Mouse (Mus musculus): ENCODE measurements around the gene Stpg2. TPM values are rescaled to one million over a fixed set of nuclear protein-coding genes. Genes with fewer than 3 reads are reported as not detected.
A peak's percentile ranks its signal among the peaks of the same experiment; 100 is the strongest.
"Not testable (repeated sequence)": the region's sequence is repeated elsewhere in the genome, so short reads cannot be mapped to it uniquely, and the experiment has no call there.

Gene Stpg2
- polyA plus RNA-seq, 1 experiment from 2014 or later = not detected

DNA sequence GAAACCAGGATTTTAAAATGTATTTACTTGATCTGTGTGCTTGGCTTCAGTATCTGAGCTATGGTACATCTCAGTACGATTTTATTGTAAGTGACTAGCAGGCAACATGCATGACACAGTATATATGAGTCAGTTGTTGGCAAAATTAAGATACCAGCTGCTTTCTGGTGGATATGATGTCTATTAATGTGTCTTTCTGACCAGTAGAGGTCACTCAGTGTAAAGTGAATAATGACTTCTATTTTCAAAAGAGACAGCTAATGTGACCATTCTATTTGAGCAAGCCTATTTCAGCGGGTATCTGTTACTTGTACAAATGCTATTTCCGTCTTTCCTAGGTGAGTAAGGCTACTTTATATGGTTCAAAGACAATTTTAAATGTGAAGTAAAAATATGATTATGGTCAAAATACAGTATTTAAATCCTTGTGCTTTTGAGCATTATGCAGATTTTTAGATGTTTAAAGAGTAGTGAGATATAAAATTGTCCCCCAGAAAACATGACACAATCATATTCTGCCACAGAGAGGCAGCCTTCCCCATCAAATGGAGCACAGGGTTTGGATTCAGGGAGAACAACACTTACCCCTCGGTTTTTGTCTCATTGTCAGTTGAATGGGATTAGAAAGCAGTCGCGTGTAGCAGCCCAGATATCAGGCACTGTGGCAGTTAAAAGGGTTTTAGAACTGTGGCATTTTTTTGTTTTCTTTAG lies 303.9 kb downstream of the Stpg2 start:
- H3K4me1 ChIP-seq = no peaks in the 10 kb centered on the region
- peak; percentile 86 for ATAC-seq (ENCODE audit: low FRiP score)
- WGBS = 37% methylated on average over 6 of the region's 6 CpGs
- H3K9ac ChIP-seq = no peak overlapping the region
- H3K9me3 ChIP-seq (replicated peaks) = no peaks in the 10 kb centered on the region
- H3K4me2 ChIP-seq (replicated peaks) = no peak overlapping the region
- no peak overlapping the region for H3K4me3 ChIP-seq
- no peaks in the 10 kb centered on the region for H3K27me3 ChIP-seq
- no peaks in the 10 kb centered on the region for H3K36me3 ChIP-seq
- no peak overlapping the region for H3K27ac ChIP-seq

DNA sequence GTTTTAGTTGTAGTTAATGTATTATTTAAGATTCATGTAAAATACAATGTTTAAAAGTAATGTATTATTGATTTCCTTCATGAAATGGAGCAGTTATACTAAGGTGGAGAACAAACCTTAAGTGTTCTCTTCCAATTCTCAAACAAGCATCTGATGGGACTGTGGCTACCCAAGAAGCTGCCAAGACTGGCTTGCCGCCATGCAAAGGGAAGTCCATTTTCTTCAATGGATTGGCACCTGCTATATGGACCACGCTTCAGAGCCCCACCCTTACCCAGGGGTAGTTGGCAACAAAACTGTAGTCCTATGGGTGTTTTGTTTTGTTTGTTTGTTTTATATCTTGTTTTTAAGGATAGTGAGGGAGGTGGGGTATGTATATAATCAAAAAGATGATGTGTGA lies 373.0 kb downstream of the Stpg2 start:
- no peak overlapping the region for H3K27ac ChIP-seq

DNA sequence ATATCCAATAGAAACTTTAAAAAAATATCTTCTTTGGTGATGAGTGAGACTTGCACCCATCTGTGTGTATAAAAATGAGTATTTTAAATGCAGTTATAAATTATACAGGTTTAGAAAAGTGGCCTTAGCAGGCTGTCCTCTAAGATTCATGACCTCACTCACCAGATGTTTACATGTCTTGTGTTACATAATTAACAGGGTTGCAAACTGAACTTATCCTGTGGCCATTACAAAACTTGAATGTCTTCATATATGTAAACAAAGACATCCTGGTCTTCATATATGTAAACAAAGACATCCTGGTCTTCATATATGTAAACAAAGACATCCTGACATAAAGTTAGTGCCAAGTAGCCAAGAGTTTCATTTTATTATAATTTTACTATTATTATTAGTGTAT lies 375.8 kb downstream of the Stpg2 start:
- Histone ChIP-seq H3K4me3 (no peak overlapping the region), H3K9ac (no peak overlapping the region), H3K4me1 (no peaks in the 10 kb centered on the region), H3K9me3 (replicated peaks) (no peaks in the 10 kb centered on the region), H3K36me3 (no peaks in the 10 kb centered on the region), H3K4me2 (replicated peaks) (no peak overlapping the region), H3K27me3 (no peaks in the 10 kb centered on the region), H3K27ac (no peak overlapping the region)
- ATAC-seq (ENCODE audit: low FRiP score) = no peak

More for the DNA sequence above, 373.0 kb downstream of the Stpg2 start:
- WGBS = 90% methylated on average over 2 of the region's 2 CpGs
- no peak overlapping the region for H3K4me2 ChIP-seq (replicated peaks)
- no peak overlapping the region for H3K9ac ChIP-seq
- H3K9me3 ChIP-seq (replicated peaks) = no peaks in the 10 kb centered on the region
- no peak overlapping the region for H3K4me3 ChIP-seq
- no peaks in the 10 kb centered on the region for H3K27me3 ChIP-seq
- ATAC-seq (ENCODE audit: low FRiP score) = no peak
- no peaks in the 10 kb centered on the region for H3K36me3 ChIP-seq
- no peaks in the 10 kb centered on the region for H3K4me1 ChIP-seq

DNA sequence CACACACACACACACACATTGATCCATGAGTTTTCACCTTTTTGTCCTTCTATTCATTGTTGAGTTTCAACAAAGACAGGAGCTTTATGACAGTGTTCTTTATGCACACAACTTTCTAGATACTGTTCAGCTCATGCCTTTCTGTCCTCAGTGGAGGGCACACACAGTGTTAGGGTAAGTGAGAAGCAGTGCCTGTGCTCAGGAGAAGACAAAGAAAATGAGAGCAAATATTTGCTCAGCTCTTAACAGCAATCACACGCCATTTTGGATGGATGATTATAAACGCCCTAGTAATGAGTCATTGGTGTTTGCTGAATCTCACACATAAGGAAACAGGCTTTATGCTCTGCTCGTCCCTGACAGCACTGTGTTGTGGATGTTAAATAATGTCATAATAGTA lies 394.0 kb downstream of the Stpg2 start:
- H3K4me3 ChIP-seq = no peak overlapping the region
- no peaks in the 10 kb centered on the region for H3K27me3 ChIP-seq
- H3K4me1 ChIP-seq = no peaks in the 10 kb centered on the region
- 87% methylated on average over 3 of the region's 3 CpGs for WGBS
- no peak for ATAC-seq (ENCODE audit: low FRiP score)
- H3K27ac ChIP-seq = no peak overlapping the region
- no peaks in the 10 kb centered on the region for H3K36me3 ChIP-seq
- no peak overlapping the region for H3K9ac ChIP-seq
- no peaks in the 10 kb centered on the region for H3K9me3 ChIP-seq (replicated peaks)
- H3K4me2 ChIP-seq (replicated peaks) = no peak overlapping the region

DNA sequence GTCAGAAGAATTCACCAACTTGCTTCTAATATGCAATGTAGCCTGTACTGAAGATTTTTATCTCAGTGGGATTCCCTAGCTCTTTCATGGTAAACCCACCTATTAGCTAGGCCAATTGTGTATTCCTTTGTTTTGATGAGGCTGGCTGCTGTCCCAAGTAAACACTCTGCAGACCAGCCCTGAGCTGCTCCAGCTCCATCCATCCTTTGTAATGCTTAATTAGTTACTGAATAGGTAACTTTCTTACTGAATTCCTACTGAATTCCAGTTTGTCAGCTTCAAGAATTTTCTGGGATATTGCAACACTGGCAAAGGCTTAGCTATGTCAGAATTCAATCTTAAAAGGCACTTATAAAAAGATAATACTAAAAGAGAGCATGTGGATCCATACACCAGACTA lies 402.8 kb downstream of the Stpg2 start:
- H3K4me2 ChIP-seq (replicated peaks); H3K9me3 ChIP-seq (replicated peaks); H3K27ac ChIP-seq; H3K4me1 ChIP-seq; H3K4me3 ChIP-seq; H3K9ac ChIP-seq; ATAC-seq (ENCODE audit: low FRiP score); H3K27me3 ChIP-seq; H3K36me3 ChIP-seq: not testable (repeated sequence)

DNA sequence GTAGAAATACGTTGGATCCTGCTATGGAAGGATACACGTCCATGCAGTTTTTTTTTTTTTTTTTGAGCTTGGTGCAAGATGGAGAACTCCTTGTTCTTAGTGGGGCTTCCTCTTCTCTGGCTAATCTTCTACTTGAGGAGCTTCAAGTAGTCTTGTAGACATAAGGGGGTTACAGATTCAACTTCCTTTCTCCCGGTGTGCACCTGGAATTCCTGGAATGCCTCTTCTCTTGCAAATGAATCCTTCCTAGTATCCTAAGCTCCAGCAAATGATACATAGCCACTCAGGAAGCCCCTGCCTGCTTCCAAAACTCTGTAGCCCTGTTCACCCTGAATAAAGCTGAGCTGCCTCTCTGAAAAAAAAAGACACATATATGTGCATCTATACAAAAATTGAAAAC lies 409.1 kb downstream of the Stpg2 start:
- no peaks in the 10 kb centered on the region for H3K27me3 ChIP-seq
- no peaks in the 10 kb centered on the region for H3K9me3 ChIP-seq (replicated peaks)
- 70% methylated on average over 3 of the region's 3 CpGs for WGBS
- no peak for ATAC-seq (ENCODE audit: low FRiP score)
- no peaks in the 10 kb centered on the region for H3K4me1 ChIP-seq
- H3K36me3 ChIP-seq = no peaks in the 10 kb centered on the region
- H3K4me2 ChIP-seq (replicated peaks) = no peak overlapping the region
- H3K4me3 ChIP-seq = no peak overlapping the region
- H3K9ac ChIP-seq = no peak overlapping the region
- no peak overlapping the region for H3K27ac ChIP-seq

DNA sequence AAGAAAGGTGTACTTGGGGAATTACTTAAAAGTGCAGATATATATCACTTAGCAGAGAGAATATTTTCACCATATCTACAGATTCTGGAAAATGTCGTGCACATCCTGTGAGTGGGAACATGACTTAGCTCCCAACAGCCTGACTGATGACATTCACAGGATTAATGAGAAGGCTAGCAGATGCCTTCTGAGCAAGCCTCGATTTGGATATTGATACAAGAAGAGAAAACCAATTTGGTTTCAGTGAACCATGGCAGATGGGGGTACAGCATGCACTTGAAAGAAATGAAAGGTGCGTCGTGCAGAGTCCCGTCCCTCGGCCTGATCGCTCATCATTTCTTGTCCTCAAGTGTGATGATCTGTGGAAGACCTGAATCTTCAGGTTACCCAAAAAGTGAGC lies 410.3 kb downstream of the Stpg2 start:
- H3K4me1 ChIP-seq = no peaks in the 10 kb centered on the region
- H3K4me2 ChIP-seq (replicated peaks) = no peak overlapping the region
- no peak overlapping the region for H3K27ac ChIP-seq
- no peaks in the 10 kb centered on the region for H3K9me3 ChIP-seq (replicated peaks)
- ATAC-seq (ENCODE audit: low FRiP score) = no peak
- H3K27me3 ChIP-seq = no peaks in the 10 kb centered on the region
- WGBS = 81% methylated on average over 7 of the region's 7 CpGs
- H3K9ac ChIP-seq = no peak overlapping the region
- no peak overlapping the region for H3K4me3 ChIP-seq
- H3K36me3 ChIP-seq = no peaks in the 10 kb centered on the region

DNA sequence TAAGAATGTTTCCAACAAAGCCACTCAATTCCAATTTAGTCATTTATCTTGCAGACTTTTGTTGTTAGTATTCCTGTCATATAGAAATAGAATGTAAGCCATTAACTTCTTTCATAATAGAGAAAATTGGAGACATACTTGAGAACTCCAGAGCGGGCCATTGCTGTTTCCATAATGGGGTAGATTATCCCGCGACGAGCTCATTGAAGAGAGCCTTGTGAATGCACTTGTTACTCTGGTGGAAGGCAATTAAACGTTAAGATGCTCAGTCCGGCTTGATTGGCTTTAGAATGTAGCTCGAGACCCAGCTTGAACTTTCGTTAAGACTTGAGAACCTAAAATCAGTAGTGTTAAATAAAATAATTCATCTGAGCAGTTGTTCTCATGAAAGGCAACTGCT lies 432.4 kb downstream of the Stpg2 start:
- WGBS = 73% methylated on average over 8 of the region's 8 CpGs
- no peaks in the 10 kb centered on the region for H3K9me3 ChIP-seq (replicated peaks)
- no peak overlapping the region for H3K9ac ChIP-seq
- no peaks in the 10 kb centered on the region for H3K4me1 ChIP-seq
- ATAC-seq (ENCODE audit: low FRiP score) = no peak
- H3K36me3 ChIP-seq = no peaks in the 10 kb centered on the region
- H3K4me3 ChIP-seq = no peak overlapping the region
- H3K27me3 ChIP-seq = no peaks in the 10 kb centered on the region
- H3K4me2 ChIP-seq (replicated peaks) = no peak overlapping the region
- no peak overlapping the region for H3K27ac ChIP-seq

DNA sequence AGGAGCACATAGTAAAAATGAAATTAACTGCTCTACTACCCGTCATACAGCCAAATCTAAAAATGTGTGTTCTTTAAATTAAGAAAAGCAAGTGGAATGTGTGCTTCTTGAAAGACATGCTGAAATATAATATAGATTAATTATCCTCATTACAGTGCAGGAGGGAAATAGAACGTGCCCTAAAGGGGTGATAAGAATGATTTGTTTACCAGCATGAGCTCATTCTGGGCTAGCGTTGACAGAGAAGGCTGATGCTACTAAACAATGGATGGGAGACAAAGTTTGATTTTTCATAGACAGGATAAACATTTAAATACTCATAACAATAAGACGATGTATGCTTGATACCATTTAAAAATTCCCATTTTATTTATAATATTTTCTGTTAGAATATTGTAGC lies 446.0 kb downstream of the Stpg2 start:
- Histone ChIP-seq H3K27me3 (no peaks in the 10 kb centered on the region), H3K9me3 (replicated peaks) (no peaks in the 10 kb centered on the region), H3K9ac (no peak overlapping the region), H3K4me2 (replicated peaks) (no peak overlapping the region), H3K27ac (no peak overlapping the region; the same call in 1 of the 2 replicates), H3K4me3 (no peak overlapping the region), H3K4me1 (no peaks in the 10 kb centered on the region), H3K36me3 (no peaks in the 10 kb centered on the region)
- no peak for ATAC-seq (ENCODE audit: low FRiP score)
- WGBS = 69% methylated on average over 4 of the region's 4 CpGs

DNA sequence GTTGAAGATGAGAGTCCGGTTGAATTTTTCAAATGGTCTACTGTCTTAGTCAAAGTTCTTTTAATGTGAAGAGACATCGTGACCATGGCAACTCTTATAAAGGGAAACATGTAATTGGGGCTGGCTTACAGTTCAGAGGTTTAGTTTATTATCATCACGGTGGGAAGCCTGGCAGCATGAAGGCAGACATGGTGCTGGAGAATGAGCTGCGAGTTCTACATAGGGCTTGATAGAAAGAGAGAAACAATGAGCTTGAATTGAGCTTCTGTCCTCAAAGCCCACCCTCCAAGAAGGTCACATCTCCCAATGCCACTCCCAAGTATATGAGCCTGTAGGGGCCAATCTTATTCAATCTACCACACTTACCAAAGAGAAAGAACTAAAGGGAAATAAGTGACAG lies 453.9 kb downstream of the Stpg2 start:
- Histone ChIP-seq H3K4me2 (replicated peaks) (no peak overlapping the region), H3K4me3 (no peak overlapping the region), H3K9me3 (replicated peaks) (no peaks in the 10 kb centered on the region), H3K9ac (no peak overlapping the region), H3K27ac (no peak overlapping the region), H3K36me3 (no peaks in the 10 kb centered on the region), H3K4me1 (no peaks in the 10 kb centered on the region), H3K27me3 (no peaks in the 10 kb centered on the region)
- no peak for ATAC-seq (ENCODE audit: low FRiP score)
- 58% methylated on average over 4 of the region's 4 CpGs for WGBS

DNA sequence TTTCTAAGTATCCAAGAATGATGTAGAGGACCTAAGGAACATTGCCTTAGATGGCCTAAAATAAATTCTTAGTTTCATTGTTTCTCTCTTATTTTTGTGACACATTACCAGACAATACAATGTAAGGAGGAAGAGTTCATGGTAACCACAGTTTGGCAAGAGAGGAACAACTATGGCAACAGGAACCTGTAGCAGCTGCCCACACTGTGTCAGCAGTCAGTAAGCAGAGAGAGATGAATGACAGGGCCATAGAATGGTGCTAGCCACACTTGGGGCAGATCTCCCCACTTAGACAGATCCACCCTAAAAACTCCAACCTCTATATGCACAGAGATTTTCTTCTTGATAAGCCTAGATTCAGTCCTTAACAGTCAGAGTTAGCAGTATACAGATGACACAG lies 456.7 kb downstream of the Stpg2 start:
- Histone ChIP-seq H3K27ac (no peak overlapping the region), H3K27me3 (no peaks in the 10 kb centered on the region), H3K9ac (no peak overlapping the region), H3K4me3 (no peak overlapping the region), H3K36me3 (no peaks in the 10 kb centered on the region), H3K4me1 (no peaks in the 10 kb centered on the region), H3K4me2 (replicated peaks) (no peak overlapping the region), H3K9me3 (replicated peaks) (no peaks in the 10 kb centered on the region)
- ATAC-seq (ENCODE audit: low FRiP score) = no peak

DNA sequence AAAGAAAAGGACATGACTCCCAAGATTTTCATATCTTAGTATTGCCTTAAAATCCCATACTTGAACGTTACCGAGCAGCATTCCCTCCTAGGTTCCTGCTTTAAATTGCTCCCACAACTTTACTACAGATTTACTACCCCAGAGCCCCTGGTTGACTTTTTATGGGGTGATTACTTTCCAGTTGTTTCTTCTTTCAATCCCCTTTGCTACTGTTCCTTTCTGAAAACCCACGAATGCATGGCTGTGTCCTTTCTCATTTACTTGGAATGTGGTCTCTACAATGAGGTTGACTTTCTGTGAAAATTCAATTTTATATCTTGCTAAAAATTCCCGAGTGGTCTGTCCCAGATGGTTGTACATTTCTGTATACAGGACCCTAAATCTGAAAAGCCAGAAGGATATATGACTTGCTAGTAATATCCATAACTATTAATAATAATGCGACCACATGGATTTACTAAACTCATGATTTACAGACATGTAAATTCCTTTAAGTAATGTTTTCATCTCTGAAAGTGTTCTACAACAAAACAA lies 458.3 kb downstream of the Stpg2 start:
- Histone ChIP-seq H3K27ac (no peak overlapping the region), H3K27me3 (no peaks in the 10 kb centered on the region), H3K4me1 (no peaks in the 10 kb centered on the region), H3K9ac (no peak overlapping the region), H3K4me2 (replicated peaks) (no peak overlapping the region), H3K36me3 (no peaks in the 10 kb centered on the region), H3K4me3 (no peak overlapping the region), H3K9me3 (replicated peaks) (no peaks in the 10 kb centered on the region)
- ATAC-seq (ENCODE audit: low FRiP score) = no peak
- WGBS = 85% methylated on average over 5 of the region's 5 CpGs

DNA sequence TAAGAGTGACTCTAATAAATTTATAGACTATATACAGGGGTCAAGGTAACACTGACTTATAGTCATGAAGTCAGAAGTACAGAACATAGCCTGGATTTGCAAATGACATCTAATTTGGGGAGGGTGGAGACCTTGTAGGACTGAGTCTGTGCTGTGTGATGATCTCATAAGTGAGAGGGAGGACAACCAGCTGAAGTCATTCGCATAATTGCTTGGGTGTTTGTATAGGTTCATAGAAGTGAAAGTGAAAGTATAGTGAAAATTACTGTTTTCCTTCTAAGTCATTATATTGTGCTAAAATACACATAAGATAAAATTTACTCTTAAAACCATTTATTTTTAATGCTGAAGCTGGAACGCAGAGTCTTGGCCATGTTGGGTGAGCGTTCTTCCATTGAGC lies 459.6 kb downstream of the Stpg2 start:
- H3K4me2 ChIP-seq (replicated peaks) = no peak overlapping the region
- ATAC-seq (ENCODE audit: low FRiP score) = no peak
- H3K9ac ChIP-seq = no peak overlapping the region
- H3K4me3 ChIP-seq = no peak overlapping the region
- H3K4me1 ChIP-seq = no peaks in the 10 kb centered on the region
- H3K27ac ChIP-seq = no peak overlapping the region
- no peaks in the 10 kb centered on the region for H3K9me3 ChIP-seq (replicated peaks)
- no peaks in the 10 kb centered on the region for H3K36me3 ChIP-seq
- 97% methylated on average over 3 of the region's 3 CpGs for WGBS
- H3K27me3 ChIP-seq = no peaks in the 10 kb centered on the region

Measured in hindbrain, embryonic 12.5 days (tissue).